Mouse (Mus musculus): ENCODE data around the gene Apbb2. TPM values are rescaled to one million over a fixed set of nuclear protein-coding genes. Genes with fewer than 3 reads are reported as not detected.

Gene Apbb2
- polyA plus RNA-seq, 1 experiment from 2014 or later, result 48.9 TPM

- DNase-seq (ENCODE audit: low spot score), result no peak
- Histone ChIP-seq H3K4me3 (ENCODE audit: low read depth, low read length) (no peak overlapping the region), H3K4me1 (ENCODE audit: insufficient read depth, low read depth, low read length) (no peaks in the 10 kb centered on the region), H3K27me3 (replicated peaks; ENCODE audit: insufficient read depth, low read length) (no peaks in the 10 kb centered on the region), H3K9me3 (ENCODE audit: low read length) (no peaks in the 10 kb centered on the region), H3K36me3 (ENCODE audit: insufficient read depth, low read length) (no peaks in the 10 kb centered on the region), H3K4me2 (replicated peaks; ENCODE audit: low read depth, low read length) (no peak overlapping the region), H3K27ac (ENCODE audit: low read length) (no peak overlapping the region), H3K9ac (replicated peaks; ENCODE audit: low read depth) (no peak overlapping the region)
- 72% methylated on average over 2 of the region's 2 CpGs for WGBS
- no peak for TF ChIP-seq CTCF (IDR thresholded peaks at IDR 0.05)
- no peak for TF ChIP-seq EP300 (IDR thresholded peaks at IDR 0.05)
- no peak for ATAC-seq
Measured at GRCm38 (mm10) chr5:66436791-66437246, 181.8 kb downstream of the Apbb2 start.

- ATAC-seq (no peak), DNase-seq (ENCODE audit: low spot score) (no peak)
- Histone ChIP-seq H3K4me3 (ENCODE audit: low read depth, low read length) (no peak overlapping the region), H3K36me3 (ENCODE audit: insufficient read depth, low read length) (no peaks in the 10 kb centered on the region), H3K9me3 (ENCODE audit: low read length) (no peaks in the 10 kb centered on the region), H3K4me1 (ENCODE audit: insufficient read depth, low read depth, low read length) (no peaks in the 10 kb centered on the region), H3K4me2 (replicated peaks; ENCODE audit: low read depth, low read length) (no peak overlapping the region), H3K27ac (ENCODE audit: low read length) (no peak overlapping the region), H3K9ac (replicated peaks; ENCODE audit: low read depth) (no peak overlapping the region), H3K27me3 (replicated peaks; ENCODE audit: insufficient read depth, low read length) (no peaks in the 10 kb centered on the region)
- WGBS, result 96% methylated on average over 4 of the region's 4 CpGs
- TF ChIP-seq CTCF (IDR thresholded peaks at IDR 0.05) (no peak), EP300 (IDR thresholded peaks at IDR 0.05) (no peak)
Measured at GRCm38 (mm10) chr5:66435158-66435557, 183.4 kb downstream of the Apbb2 start.

GRCm38 (mm10) chr5:66429076-66429475 lies 189.5 kb downstream of the Apbb2 start:
- H3K9me3 ChIP-seq (ENCODE audit: low read length), result no peaks in the 10 kb centered on the region
- no peaks in the 10 kb centered on the region for H3K36me3 ChIP-seq (ENCODE audit: insufficient read depth, low read length)
- no peaks in the 10 kb centered on the region for H3K27me3 ChIP-seq (replicated peaks; ENCODE audit: insufficient read depth, low read length)
- DNase-seq (ENCODE audit: low spot score) (no peak), ATAC-seq (no peak)
- H3K4me3 ChIP-seq (ENCODE audit: low read depth, low read length), result no peak overlapping the region
- H3K9ac ChIP-seq (replicated peaks; ENCODE audit: low read depth), result no peak overlapping the region
- H3K4me2 ChIP-seq (replicated peaks; ENCODE audit: low read depth, low read length), result no peak overlapping the region
- TF ChIP-seq CTCF (IDR thresholded peaks at IDR 0.05) (no peak), EP300 (IDR thresholded peaks at IDR 0.05) (no peak)
- WGBS, result 48% methylated on average over 2 of the region's 2 CpGs
- no peaks in the 10 kb centered on the region for H3K4me1 ChIP-seq (ENCODE audit: insufficient read depth, low read depth, low read length)
- H3K27ac ChIP-seq (ENCODE audit: low read length), result no peak overlapping the region

GRCm38 (mm10) chr5:66428071-66428470 lies 190.5 kb downstream of the Apbb2 start:
- Histone ChIP-seq H3K27me3 (replicated peaks; ENCODE audit: insufficient read depth, low read length) (no peaks in the 10 kb centered on the region), H3K4me3 (ENCODE audit: low read depth, low read length) (no peak overlapping the region), H3K36me3 (ENCODE audit: insufficient read depth, low read length) (no peaks in the 10 kb centered on the region), H3K27ac (ENCODE audit: low read length) (no peak overlapping the region), H3K9ac (replicated peaks; ENCODE audit: low read depth) (no peak overlapping the region), H3K4me1 (ENCODE audit: insufficient read depth, low read depth, low read length) (no peaks in the 10 kb centered on the region), H3K4me2 (replicated peaks; ENCODE audit: low read depth, low read length) (no peak overlapping the region), H3K9me3 (ENCODE audit: low read length) (no peaks in the 10 kb centered on the region)
- DNase-seq (ENCODE audit: low spot score), result no peak
- TF ChIP-seq CTCF (IDR thresholded peaks at IDR 0.05) (no peak), EP300 (IDR thresholded peaks at IDR 0.05) (no peak)
- no peak for ATAC-seq

GRCm38 (mm10) chr5:66423909-66424308 lies 194.7 kb downstream of the Apbb2 start:
- Histone ChIP-seq H3K27ac (ENCODE audit: low read length) (no peak overlapping the region), H3K4me2 (replicated peaks; ENCODE audit: low read depth, low read length) (no peak overlapping the region), H3K9ac (replicated peaks; ENCODE audit: low read depth) (no peak overlapping the region), H3K4me1 (ENCODE audit: insufficient read depth, low read depth, low read length) (no peaks in the 10 kb centered on the region), H3K36me3 (ENCODE audit: insufficient read depth, low read length) (no peaks in the 10 kb centered on the region), H3K27me3 (replicated peaks; ENCODE audit: insufficient read depth, low read length) (no peaks in the 10 kb centered on the region), H3K9me3 (ENCODE audit: low read length) (no peaks in the 10 kb centered on the region), H3K4me3 (ENCODE audit: low read depth, low read length) (no peak overlapping the region)
- no peak for ATAC-seq
- WGBS, result 54% methylated on average over 4 of the region's 4 CpGs
- peak; percentile 58 for DNase-seq (ENCODE audit: low spot score)
- TF ChIP-seq EP300 (IDR thresholded peaks at IDR 0.05) (no peak), CTCF (IDR thresholded peaks at IDR 0.05) (peak; percentile 79)

- H3K36me3 ChIP-seq (ENCODE audit: insufficient read depth, low read length), result no peaks in the 10 kb centered on the region
- WGBS, result 84% methylated on average over 4 of the region's 4 CpGs
- no peak for DNase-seq (ENCODE audit: low spot score)
- no peak overlapping the region for H3K27ac ChIP-seq (ENCODE audit: low read length)
- ATAC-seq, result no peak
- H3K4me3 ChIP-seq (ENCODE audit: low read depth, low read length), result no peak overlapping the region
- H3K9ac ChIP-seq (replicated peaks; ENCODE audit: low read depth), result no peak overlapping the region
- no peaks in the 10 kb centered on the region for H3K27me3 ChIP-seq (replicated peaks; ENCODE audit: insufficient read depth, low read length)
- H3K9me3 ChIP-seq (ENCODE audit: low read length), result no peaks in the 10 kb centered on the region
- H3K4me1 ChIP-seq (ENCODE audit: insufficient read depth, low read depth, low read length), result no peaks in the 10 kb centered on the region
- H3K4me2 ChIP-seq (replicated peaks; ENCODE audit: low read depth, low read length), result no peak overlapping the region
- no peak for TF ChIP-seq CTCF (IDR thresholded peaks at IDR 0.05)
- TF ChIP-seq EP300 (IDR thresholded peaks at IDR 0.05), result no peak
Measured at GRCm38 (mm10) chr5:66423466-66423865, 195.1 kb downstream of the Apbb2 start.

GRCm38 (mm10) chr5:66421954-66422353 lies 196.6 kb downstream of the Apbb2 start:
- Histone ChIP-seq H3K9ac (replicated peaks; ENCODE audit: low read depth) (no peak overlapping the region), H3K4me3 (ENCODE audit: low read depth, low read length) (no peak overlapping the region), H3K4me1 (ENCODE audit: insufficient read depth, low read depth, low read length) (no peaks in the 10 kb centered on the region), H3K36me3 (ENCODE audit: insufficient read depth, low read length) (no peaks in the 10 kb centered on the region), H3K27ac (ENCODE audit: low read length) (no peak overlapping the region), H3K27me3 (replicated peaks; ENCODE audit: insufficient read depth, low read length) (no peaks in the 10 kb centered on the region), H3K9me3 (ENCODE audit: low read length) (no peaks in the 10 kb centered on the region), H3K4me2 (replicated peaks; ENCODE audit: low read depth, low read length) (no peak overlapping the region)
- WGBS, result 75% methylated on average over 4 of the region's 4 CpGs
- ATAC-seq (no peak), DNase-seq (ENCODE audit: low spot score) (no peak)
- TF ChIP-seq EP300 (IDR thresholded peaks at IDR 0.05), result no peak
- TF ChIP-seq CTCF (IDR thresholded peaks at IDR 0.05), result no peak

Measured in lung, postnatal 0 days (tissue).